20 mouse cellular contexts compared by ENCODE assay signal in the genomic region with DNA sequence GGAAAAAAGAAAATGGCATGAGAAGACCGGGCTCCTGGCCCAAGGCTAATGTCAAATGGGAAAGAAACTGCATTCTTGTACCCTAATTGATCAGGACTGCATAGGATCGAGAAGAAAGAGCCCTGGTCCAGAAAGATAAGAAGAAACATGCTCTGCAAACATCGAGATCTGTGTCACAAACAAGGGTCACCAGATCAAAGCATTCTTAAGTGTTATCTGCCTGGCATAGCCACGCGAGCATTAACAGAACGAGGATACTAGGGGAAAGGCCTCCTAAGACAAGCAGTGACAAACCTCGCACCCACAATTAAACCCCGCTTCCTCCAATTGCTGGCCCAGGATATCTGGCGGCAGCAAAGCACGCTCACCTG. TPM values are rescaled to one million over a fixed set of nuclear protein-coding genes. Genes with fewer than 3 reads are reported as not detected.
A peak's percentile ranks its signal among the peaks of the same experiment; 100 is the strongest.
DNase-seq lines count a peak whose midpoint lies in the region; ATAC-seq and TF ChIP-seq lines count a peak whose summit lies in the region.
"Had no signal": no experiment of that assay in that cellular context is flagged by ENCODE, and none has a peak within 500 bp of the region (broad histone marks: within the 10 kb centered on the region; RNA-seq: fewer than 3 reads in every experiment).

No protein-coding gene starts in this region.

- TF ChIP-seq CTCF in layer of hippocampus, adult 2 months (conservative IDR thresholded peaks at IDR 0.05) = no peak
- no peak for TF ChIP-seq CTCF in G1E (IDR thresholded peaks at IDR 0.05; ENCODE audit: low read depth, low read length)

- no peaks in the 10 kb centered on the region for H3K27me3 ChIP-seq in G1E (ENCODE audit: insufficient read depth, low read length)
- H3K27me3 ChIP-seq in liver, embryonic 16.5 days (ENCODE audit: control insufficient read depth, insufficient read depth, low read depth, low read length) = no peaks in the 10 kb centered on the region
- H3K27me3 ChIP-seq: embryonic facial prominence, embryonic 15.5 days; heart, embryonic 12.5 days had no signal

- no peaks in the 10 kb centered on the region for H3K9me3 ChIP-seq in G1E (replicated peaks)
- no peaks in the 10 kb centered on the region for H3K9me3 ChIP-seq in liver, embryonic 16.5 days (replicated peaks; ENCODE audit: control insufficient read depth, low read length)
- H3K9me3 ChIP-seq: embryonic facial prominence, embryonic 15.5 days; heart, embryonic 12.5 days; hindbrain, embryonic 10.5 days had no signal

- peaks cover 98% of the 10 kb centered on the region for H3K36me3 ChIP-seq in G1E (replicated peaks)
- peaks cover 57% of the 10 kb centered on the region for H3K36me3 ChIP-seq in liver, embryonic 16.5 days (ENCODE audit: control insufficient read depth, insufficient read depth)

- peak; percentile 55 for DNase-seq in cerebellum, adult 9-10 months
- DNase-seq in cerebellum, adult 8-10 months = no peak
- DNase-seq in layer of hippocampus, adult 2 months (ENCODE audit: low spot score in 2 of 2) = no peak
- DNase-seq in layer of hippocampus, adult 11-12 months (ENCODE audit: low spot score) = no peak
- DNase-seq in G1E (ENCODE audit: low spot score) = peak; percentile 19
- DNase-seq in right cerebral cortex, adult 2 months (ENCODE audit: low spot score in 2 of 2) = no peak
- DNase-seq: adrenal gland, adult 8-10 months; kidney, postnatal 25 days; right cerebral cortex, postnatal 4 days; thymus, postnatal 25 days had no signal

- H3K9ac ChIP-seq in liver, embryonic 16.5 days (ENCODE audit: low read depth, low read length) = no peak overlapping the region
- H3K9ac ChIP-seq: embryonic facial prominence, embryonic 15.5 days; heart, embryonic 12.5 days had no signal

- no peak overlapping the region for H3K4me3 ChIP-seq in layer of hippocampus, adult 2 months
- H3K4me3 ChIP-seq in G1E (ENCODE audit: low read depth, low read length) = no peak overlapping the region; the same call in 1 of the 2 replicates
- no peak overlapping the region for H3K4me3 ChIP-seq in liver, embryonic 16.5 days (ENCODE audit: low read depth, low read length)
- H3K4me3 ChIP-seq: embryonic facial prominence, embryonic 15.5 days; heart, embryonic 12.5 days; hindbrain, embryonic 10.5 days had no signal

- H3K4me2 ChIP-seq in liver, embryonic 16.5 days (ENCODE audit: low read depth, low read length) = no peak overlapping the region
- H3K4me2 ChIP-seq: embryonic facial prominence, embryonic 15.5 days; heart, embryonic 12.5 days; midbrain, embryonic 11.5 days had no signal

- peaks cover 68% of the 10 kb centered on the region for H3K4me1 ChIP-seq in G1E (ENCODE audit: insufficient read depth, low read depth, low read length)
- peaks cover 7% of the 10 kb centered on the region for H3K4me1 ChIP-seq in liver, embryonic 16.5 days (ENCODE audit: control insufficient read depth, low read depth, low read length)
- H3K4me1 ChIP-seq: embryonic facial prominence, embryonic 15.5 days; hindbrain, embryonic 10.5 days had no signal

- ATAC-seq in G1E (ENCODE audit: extremely low read depth, insufficient number of reproducible peaks, low FRiP score, poor library complexity, severe bottlenecking) = peak; percentile 45
- ATAC-seq in liver, embryonic 16.5 days (ENCODE audit: low read depth) = peak; percentile 23
- no peak for ATAC-seq in CD4-positive, CD25-positive, alpha-beta regulatory T cell, adult 4 months
- ATAC-seq: activated CD4-positive, CD25-positive, alpha-beta regulatory T cell, adult 4 months; forebrain, embryonic 14.5 days; intestine, embryonic 16.5 days had no signal

- WGBS in liver, embryonic 16.5 days (ENCODE audit: insufficient replicate concordance) = 37% methylated on average over 10 of the region's 10 CpGs

- peak overlapping the region; percentile 85 for H3K27ac ChIP-seq in layer of hippocampus, adult 2 months
- no peak overlapping the region for H3K27ac ChIP-seq in liver, embryonic 16.5 days (ENCODE audit: low read length)
- H3K27ac ChIP-seq: embryonic facial prominence, embryonic 15.5 days; hindbrain, embryonic 10.5 days; macrophage had no signal

RNA-seq across cellular contexts. Expression of gene St3gal3, which starts 13.6 kb away (rescaled TPM):
- total RNA-seq in layer of hippocampus, adult 2 months (2021) = 10 to 100 TPM; 41.9 to 42.1 TPM
- total RNA-seq in G1E (2014; fragmentation: Nextera tagmentation) (13.4 and 24.6 TPM in 2 replicates), G1E (2017) (6.9 and 10.3 TPM in 2 replicates)
- 13.8 and 13.9 TPM in 2 replicates for polyA plus RNA-seq in G1E (2012)
- polyA plus RNA-seq in liver, embryonic 16.5 days (2015; fragmentation: Nextera tagmentation; extraction: Ambion mirVana) = 2.2 and 2.5 TPM in 2 replicates
- under 1 TPM; 0.38 to 0.52 TPM for polyA plus RNA-seq in CD4-positive, CD25-positive, alpha-beta regulatory T cell, adult 4 months (2017; shearing (Covaris generic))

RNA-seq across cellular contexts. Expression of gene Kdm4a, which starts 31.5 kb away (rescaled TPM):
- total RNA-seq in layer of hippocampus, adult 2 months (2021) = 10 to 100 TPM; 48.8 to 50.1 TPM
- total RNA-seq in G1E (2014; fragmentation: Nextera tagmentation) = 46.7 and 49.9 TPM in 2 replicates
- 48.7 and 50.5 TPM in 2 replicates for total RNA-seq in G1E (2017)
- polyA plus RNA-seq in G1E (2012) = 34.0 and 39.4 TPM in 2 replicates
- 9.7 and 9.8 TPM in 2 replicates for polyA plus RNA-seq in liver, embryonic 16.5 days (2015; fragmentation: Nextera tagmentation; extraction: Ambion mirVana)
- polyA plus RNA-seq in CD4-positive, CD25-positive, alpha-beta regulatory T cell, adult 4 months (2017; shearing (Covaris generic)) = 10 to 100 TPM in 1 of 2 experiments, 1 to 10 TPM in 1; 4.3 to 14.3 TPM

Comparison
In these comparisons a context has a peak if more than half of its experiments do, and no peak if none do; other contexts are left out.
1. DNase-seq: peak in cerebellum, adult 9-10 months (single experiment) and G1E (single experiment); none in cerebellum, adult 8-10 months (single experiment), layer of hippocampus, adult 2 months (0 of 2), layer of hippocampus, adult 11-12 months (single experiment) and right cerebral cortex, adult 2 months (0 of 2).